Mouse (Mus musculus) heart, embryonic 11.5 days (tissue): ENCODE measurements at regions not wholly inside any gene's neighbourhood (a gene's known extent, or its start where the extent isn't known, plus 50 kb on each side); places are given as distances from the start of the nearest gene placed in this dataset.

ENCODE experiments used
- ATAC-seq: fragments of 200-750 bp; cut with Nextera tagmentation; replicated peaks from 2 replicates; pipeline ENCODE4 v1.8.0; 2017; ENCODE audit warnings: moderate library complexity; ENCODE audit not compliant: insufficient number of reproducible peaks, low FRiP score, low TSS enrichment
- H3K27ac ChIP-seq: fragments of 300-500 bp; sonication (generic); 2 replicates; pipeline ENCODE4 v1.5.1; 2014; ENCODE audit warnings: mild to moderate bottlenecking, low read depth, low read length
- H3K27me3 ChIP-seq: fragments of 300-500 bp; sonication (generic); 2 replicates; pipeline ENCODE4 v1.6.1; 2014; ENCODE audit warnings: mild to moderate bottlenecking, low read length, mixed read lengths; ENCODE audit not compliant: control insufficient read depth, insufficient read depth
- H3K36me3 ChIP-seq: fragments of 300-500 bp; sonication (generic); 2 replicates; pipeline ENCODE4 v1.6.1; 2014; ENCODE audit warnings: mild to moderate bottlenecking, low read length, moderate library complexity, mixed read lengths; ENCODE audit not compliant: control insufficient read depth, insufficient read depth
- H3K4me1 ChIP-seq: fragments of 300-500 bp; sonication (generic); 2 replicates; pipeline ENCODE4 v1.6.1; 2014; ENCODE audit warnings: low read length; ENCODE audit not compliant: control insufficient read depth, insufficient read depth
- H3K4me2 ChIP-seq: fragments of 300-500 bp; sonication (generic); 2 replicates; pipeline ENCODE4 v1.6.1; 2014; ENCODE audit warnings: mild to moderate bottlenecking, moderate library complexity
- H3K4me3 ChIP-seq: fragments of 300-500 bp; sonication (generic); 2 replicates; pipeline ENCODE4 v1.5.1; 2014; ENCODE audit warnings: low read depth, low read length
- H3K9ac ChIP-seq: fragments of 300-500 bp; sonication (generic); 2 replicates; pipeline ENCODE4 v1.6.1; 2014; ENCODE audit warnings: mild to moderate bottlenecking, low read depth, low read length, moderate library complexity
- H3K9me3 ChIP-seq: fragments of 300-500 bp; sonication (generic); replicated peaks from 2 replicates; pipeline ENCODE4 v1.6.1; 2016; ENCODE audit warnings: low read length; ENCODE audit not compliant: control insufficient read depth
- WGBS: fragments of 180-500 bp; shearing (Covaris S2); extraction: QIAGEN DNeasy Blood & Tissue Kit; methylation state at CpG from one replicate; pipeline ENCODE4 v1.1.7; 2014; ENCODE audit not compliant: insufficient replicate concordance; 5-methylcytosine and 5-hydroxymethylcytosine counted together

DNA sequence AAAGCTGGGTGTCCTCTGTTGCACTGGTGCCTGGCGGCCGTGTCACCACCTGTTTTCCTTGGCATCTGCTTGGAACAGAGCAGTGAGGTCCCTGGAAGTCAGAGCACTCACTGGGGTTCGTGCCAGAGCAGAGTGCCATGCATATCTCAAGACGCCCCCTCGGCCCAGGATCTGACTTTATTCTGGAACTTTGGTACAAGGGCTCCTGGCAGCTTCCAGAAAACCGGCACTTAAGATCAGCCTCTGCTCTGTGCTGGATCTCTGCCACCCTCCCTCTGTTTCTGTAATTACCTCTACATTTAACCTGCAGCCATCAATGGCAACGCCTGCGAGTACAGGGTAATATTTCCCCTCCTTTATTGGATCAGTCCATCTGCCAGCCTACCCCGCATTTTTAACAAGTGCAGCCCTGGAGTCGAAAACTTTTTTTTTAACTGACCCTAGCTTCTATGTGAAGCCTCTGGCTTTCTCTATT, 416.9 kb downstream of the Nr2f2 start:
- WGBS, result 75% methylated on average over 10 of the region's 10 CpGs
- Histone ChIP-seq H3K4me2 (no peak overlapping the region), H3K9me3 (no peaks in the 10 kb centered on the region)

DNA sequence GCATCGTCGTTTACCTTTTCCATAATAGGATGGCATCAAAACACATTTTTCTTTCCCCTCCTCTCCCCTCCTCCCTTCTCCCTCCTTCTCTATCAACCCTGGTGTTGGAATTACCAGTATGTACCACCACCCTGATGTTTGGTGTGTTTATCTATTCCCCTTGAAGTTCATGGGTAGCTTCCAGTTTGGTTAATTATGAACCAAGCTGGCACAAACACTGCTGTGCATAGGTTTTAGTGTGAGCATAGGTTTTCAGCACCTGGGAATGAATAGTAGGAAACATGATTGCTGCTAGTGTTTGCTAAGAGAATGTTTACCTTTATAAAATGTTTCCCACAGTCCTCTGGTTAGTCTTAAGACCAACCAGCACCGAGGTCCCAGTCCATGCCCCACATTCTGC, 420.1 kb downstream of the Nr2f2 start:
- H3K4me2 ChIP-seq, result no peak overlapping the region
- H3K4me1 ChIP-seq, result no peaks in the 10 kb centered on the region
- H3K4me3 ChIP-seq, result no peak overlapping the region
- ATAC-seq, result no peak
- no peak overlapping the region for H3K27ac ChIP-seq
- H3K36me3 ChIP-seq, result no peaks in the 10 kb centered on the region
- WGBS, result 76% methylated on average over 3 of the region's 3 CpGs
- H3K9me3 ChIP-seq, result no peaks in the 10 kb centered on the region
- H3K9ac ChIP-seq, result no peak overlapping the region
- no peaks in the 10 kb centered on the region for H3K27me3 ChIP-seq

More for the DNA sequence above, 416.9 kb downstream of the Nr2f2 start:
- Histone ChIP-seq H3K27ac (no peak overlapping the region), H3K9ac (no peak overlapping the region), H3K4me3 (no peak overlapping the region), H3K36me3 (no peaks in the 10 kb centered on the region), H3K4me1 (no peaks in the 10 kb centered on the region), H3K27me3 (no peaks in the 10 kb centered on the region)
- ATAC-seq, result no peak

DNA sequence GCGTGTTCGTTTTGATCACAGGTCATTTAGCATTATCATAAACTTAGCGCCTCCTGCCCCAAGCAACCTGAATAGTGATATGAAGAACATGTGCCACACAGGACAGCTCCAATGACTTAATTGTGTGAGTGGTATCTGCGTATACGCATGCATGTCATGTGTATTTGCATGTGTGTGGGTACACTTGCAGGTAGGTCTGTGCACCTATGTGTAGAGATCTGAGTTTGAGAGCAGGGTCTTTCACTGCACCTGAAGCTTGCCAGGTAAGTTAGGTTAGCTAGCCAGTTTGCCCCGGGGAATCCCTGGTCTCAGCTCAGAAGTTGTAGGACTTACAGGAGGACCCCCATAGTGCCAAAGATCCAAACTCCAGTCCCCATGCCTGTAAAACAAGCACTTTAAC, 424.7 kb downstream of the Nr2f2 start:
- ATAC-seq, result no peak
- H3K27me3 ChIP-seq, result no peaks in the 10 kb centered on the region
- no peak overlapping the region for H3K4me3 ChIP-seq
- no peaks in the 10 kb centered on the region for H3K4me1 ChIP-seq
- H3K9ac ChIP-seq, result no peak overlapping the region
- 86% methylated on average over 6 of the region's 6 CpGs for WGBS
- H3K36me3 ChIP-seq, result no peaks in the 10 kb centered on the region
- no peaks in the 10 kb centered on the region for H3K9me3 ChIP-seq
- no peak overlapping the region for H3K4me2 ChIP-seq
- H3K27ac ChIP-seq, result no peak overlapping the region

DNA sequence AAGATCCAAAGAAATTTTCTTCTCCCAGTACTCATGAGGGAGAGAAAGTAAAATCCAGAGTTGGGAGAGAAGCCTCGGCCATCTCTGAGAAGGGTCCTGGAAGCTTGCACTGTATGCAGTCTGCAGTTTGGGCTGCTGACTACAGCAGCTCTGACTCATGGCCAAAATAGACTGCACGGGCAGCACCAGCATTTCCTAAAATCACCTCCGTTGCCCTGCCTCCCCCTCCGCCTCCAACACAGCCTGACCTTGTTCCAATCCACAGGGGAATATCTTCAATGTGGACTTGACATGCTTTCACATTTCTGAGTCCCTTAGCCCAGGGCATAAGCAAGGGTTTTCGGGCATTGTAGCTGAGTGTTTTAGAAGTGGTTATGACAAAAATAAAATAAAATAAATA, 441.3 kb downstream of the Nr2f2 start:
- 78% methylated on average over 5 of the region's 5 CpGs for WGBS
- ATAC-seq, result no peak
- Histone ChIP-seq H3K36me3 (no peaks in the 10 kb centered on the region), H3K4me3 (no peak overlapping the region), H3K27me3 (no peaks in the 10 kb centered on the region), H3K9me3 (no peaks in the 10 kb centered on the region), H3K4me2 (no peak overlapping the region), H3K27ac (no peak overlapping the region), H3K9ac (no peak overlapping the region), H3K4me1 (no peaks in the 10 kb centered on the region)

DNA sequence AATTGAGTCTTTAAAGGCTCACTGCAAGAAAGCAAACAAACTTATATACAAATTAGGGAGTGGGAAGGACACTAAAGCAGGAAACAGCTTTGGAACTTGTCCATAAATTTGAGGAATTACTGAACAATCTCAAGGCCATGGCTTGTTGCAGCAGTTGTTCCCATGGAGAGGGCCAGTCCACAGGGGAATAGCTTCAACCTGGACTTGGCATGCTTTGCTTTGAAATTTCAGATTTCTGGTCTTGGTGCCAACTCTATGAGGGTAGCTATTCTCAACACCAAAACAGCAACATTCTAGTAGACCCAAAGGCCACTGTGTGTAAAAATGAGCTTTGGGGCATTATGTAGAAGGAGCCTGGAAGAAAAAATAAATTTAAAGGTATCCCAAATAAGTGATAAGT, 442.0 kb downstream of the Nr2f2 start:
- ATAC-seq, result no peak
- no peak overlapping the region for H3K4me3 ChIP-seq

DNA sequence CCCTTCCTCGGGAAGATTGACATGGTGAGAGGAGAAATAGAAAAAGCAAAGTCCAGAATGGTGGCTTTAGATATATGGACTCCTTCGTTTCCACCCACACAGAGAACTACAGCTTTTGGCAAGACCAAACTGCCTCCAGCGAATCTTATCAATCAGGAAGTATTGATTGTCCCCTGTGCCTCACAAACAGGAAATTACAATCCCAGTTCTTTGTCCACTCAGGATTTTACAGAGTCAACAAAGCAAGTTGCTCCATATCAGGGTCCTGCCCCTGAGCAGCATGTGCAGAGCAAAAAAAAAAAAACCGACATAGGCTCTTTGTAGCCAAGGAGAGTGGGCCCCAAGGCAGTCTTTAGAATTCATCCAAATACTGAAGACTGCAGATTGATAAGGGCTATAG, 454.8 kb downstream of the Nr2f2 start:
- Histone ChIP-seq H3K9ac (no peak overlapping the region), H3K4me3 (no peak overlapping the region), H3K27me3 (no peaks in the 10 kb centered on the region), H3K36me3 (no peaks in the 10 kb centered on the region), H3K27ac (no peak overlapping the region), H3K4me1 (no peaks in the 10 kb centered on the region), H3K4me2 (no peak overlapping the region), H3K9me3 (no peaks in the 10 kb centered on the region)
- 51% methylated on average over 4 of the region's 4 CpGs for WGBS
- no peak for ATAC-seq

More for the DNA sequence above, 442.0 kb downstream of the Nr2f2 start:
- no peaks in the 10 kb centered on the region for H3K4me1 ChIP-seq
- no peaks in the 10 kb centered on the region for H3K9me3 ChIP-seq
- no peak overlapping the region for H3K4me2 ChIP-seq
- no peaks in the 10 kb centered on the region for H3K27me3 ChIP-seq
- no peaks in the 10 kb centered on the region for H3K36me3 ChIP-seq
- no peak overlapping the region for H3K27ac ChIP-seq
- no peak overlapping the region for H3K9ac ChIP-seq

DNA sequence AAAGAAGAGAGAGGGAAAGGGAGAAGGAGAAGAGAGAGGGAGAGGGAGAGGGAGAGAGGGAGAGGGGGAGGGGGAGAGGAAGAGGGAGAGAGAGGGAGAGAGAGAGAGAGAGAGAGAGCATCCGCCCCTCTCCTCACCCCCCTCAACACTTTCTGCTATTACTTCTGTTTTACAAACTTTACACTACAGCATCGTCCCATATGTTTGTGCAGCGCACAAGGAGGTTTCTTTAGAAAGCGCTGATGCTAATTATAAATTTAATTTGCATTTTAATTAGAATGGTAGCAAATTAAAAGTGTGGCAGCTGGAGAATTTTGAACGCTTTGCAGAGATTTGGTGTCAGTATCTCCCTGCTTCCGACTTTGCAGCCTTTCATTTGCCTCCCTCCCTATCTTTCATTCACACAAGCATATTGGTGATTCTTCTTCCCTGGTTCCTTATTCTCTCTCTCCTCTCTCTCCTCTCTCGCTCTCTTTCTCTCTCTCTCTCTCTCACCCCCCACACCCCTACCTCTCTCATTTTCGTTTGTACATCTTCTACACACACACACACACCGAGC, 476.0 kb downstream of the Nr2f2 start:
- no peaks in the 10 kb centered on the region for H3K4me1 ChIP-seq
- no peak overlapping the region for H3K27ac ChIP-seq
- WGBS, result 72% methylated on average over 9 of the region's 9 CpGs
- H3K36me3 ChIP-seq, result no peaks in the 10 kb centered on the region
- H3K9me3 ChIP-seq, result no peaks in the 10 kb centered on the region
- H3K4me3 ChIP-seq, result no peak overlapping the region
- ATAC-seq, result no peak
- H3K9ac ChIP-seq, result no peak overlapping the region
- H3K4me2 ChIP-seq, result no peak overlapping the region
- no peaks in the 10 kb centered on the region for H3K27me3 ChIP-seq

DNA sequence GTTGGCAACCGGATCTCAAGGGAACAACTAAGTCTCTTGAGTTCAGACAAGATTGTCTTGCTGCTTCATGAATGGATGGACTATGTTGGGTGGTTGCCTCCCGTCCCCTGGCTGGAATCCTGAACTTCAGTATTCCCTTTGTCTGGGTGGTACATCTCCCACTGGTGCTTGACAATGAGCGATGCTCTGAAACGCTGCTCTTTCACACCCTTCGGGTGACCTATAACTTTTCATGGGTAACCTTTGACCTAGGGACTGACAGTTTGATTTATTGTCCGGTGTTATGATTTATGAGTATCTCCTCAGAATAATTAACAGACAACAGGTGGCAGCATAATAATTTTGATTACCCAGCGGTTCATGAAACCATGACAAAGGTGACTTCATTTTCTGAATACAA, 478.3 kb downstream of the Nr2f2 start:
- H3K27ac ChIP-seq, result no peak overlapping the region
- H3K9me3 ChIP-seq, result no peaks in the 10 kb centered on the region
- H3K4me3 ChIP-seq, result no peak overlapping the region
- 82% methylated on average over 7 of the region's 7 CpGs for WGBS
- no peaks in the 10 kb centered on the region for H3K4me1 ChIP-seq
- no peak overlapping the region for H3K9ac ChIP-seq
- H3K27me3 ChIP-seq, result no peaks in the 10 kb centered on the region
- ATAC-seq, result no peak
- H3K36me3 ChIP-seq, result no peaks in the 10 kb centered on the region
- H3K4me2 ChIP-seq, result no peak overlapping the region

DNA sequence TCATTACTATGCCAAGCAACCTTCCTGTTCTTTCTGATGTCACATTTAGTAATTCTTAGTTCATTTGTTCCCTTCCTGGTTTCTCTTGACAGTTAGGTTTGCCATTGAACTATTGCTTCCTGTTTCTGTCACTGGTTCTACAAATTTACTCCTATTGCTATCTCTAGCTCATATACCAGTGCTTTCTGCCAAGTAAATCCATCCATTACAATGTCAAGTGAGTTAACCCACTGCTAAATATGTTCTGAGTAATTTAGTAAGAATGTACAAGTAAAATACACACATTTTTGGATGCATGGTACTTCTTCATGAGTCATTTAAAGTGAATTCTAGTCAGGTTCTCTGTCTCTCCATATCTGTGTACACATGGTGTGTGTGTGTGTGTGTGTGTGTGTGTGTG, 489.5 kb downstream of the Nr2f2 start:
- no peak overlapping the region for H3K4me3 ChIP-seq
- no peak overlapping the region for H3K4me2 ChIP-seq
- no peak overlapping the region for H3K27ac ChIP-seq
- ATAC-seq, result no peak
- H3K27me3 ChIP-seq, result no peaks in the 10 kb centered on the region
- H3K9ac ChIP-seq, result no peak overlapping the region
- H3K36me3 ChIP-seq, result no peaks in the 10 kb centered on the region
- no peaks in the 10 kb centered on the region for H3K4me1 ChIP-seq
- H3K9me3 ChIP-seq, result no peaks in the 10 kb centered on the region
